Mouse (Mus musculus) retina, postnatal 1 day (tissue): Measurements from ENCODE around the gene Chuk.

Experiments used
- DNase-seq: peaks from one replicate; pipeline ENCODE4 v3.0.0-alpha.2; 2012

The Chuk gene

GRCm38 (mm10) chr19:44030024-44030423 is 77.3 kb downstream of the Chuk start:
- DNase-seq, result no peak

DNA sequence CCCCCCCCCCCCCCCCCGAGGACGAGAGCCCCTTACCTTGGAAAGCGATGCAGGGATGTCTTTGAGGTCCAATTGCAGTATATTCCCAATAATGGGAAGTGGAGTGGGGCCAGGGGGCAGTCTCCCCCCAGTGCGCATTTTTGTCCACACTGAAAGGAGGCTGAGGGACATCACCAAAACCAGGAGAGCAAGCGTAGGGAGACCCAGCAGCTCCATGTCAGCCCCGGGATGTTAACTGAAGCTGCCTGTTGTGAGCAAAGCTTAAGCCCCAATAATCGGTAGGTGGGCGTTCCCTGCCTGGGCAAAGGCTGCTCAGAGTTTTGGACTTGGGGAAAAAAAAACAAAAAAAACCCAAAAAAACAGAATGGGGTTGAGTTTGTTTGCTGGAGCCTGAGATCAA is 78.3 kb downstream of the Chuk start, which contains the start of gene Cyp2c23:
Cyp2c23 (minus strand) TSS at position 237 of the 400 bp plus-strand sequence.
- no peak for DNase-seq

- peak; percentile 5 for DNase-seq
Observed at GRCm38 (mm10) chr19:44026956-44027530, 80.2 kb downstream of the Chuk start.

- no peak for DNase-seq
Observed at GRCm38 (mm10) chr19:44024921-44025585, 82.2 kb downstream of the Chuk start.
